Mouse (Mus musculus): ENCODE data around the gene D430041D05Rik.

D430041D05Rik gene

GRCm38 (mm10) chr2:104407913-104408312 is 2.9 kb downstream of the D430041D05Rik start:
- no peak for DNase-seq

DNA sequence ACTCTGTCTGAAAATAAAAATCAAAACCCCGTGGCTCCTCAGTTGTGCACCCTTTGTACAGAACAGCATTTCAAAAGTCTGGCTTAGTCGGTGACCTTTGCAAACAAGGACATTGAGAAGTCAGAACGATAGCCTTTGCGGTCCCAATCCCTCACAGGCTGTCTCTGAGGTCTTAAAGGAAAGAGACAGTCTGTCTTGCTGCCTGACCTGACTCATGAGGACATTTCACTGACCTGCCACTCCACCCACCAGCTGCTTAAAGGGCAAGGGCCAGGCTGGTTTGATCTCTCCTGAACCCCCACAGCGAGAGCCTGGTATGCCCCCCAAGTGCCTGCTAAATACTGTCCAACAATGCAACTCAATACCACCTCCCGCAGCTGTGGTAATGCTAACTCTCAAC is 6.8 kb downstream of the D430041D05Rik start:
- no peak for DNase-seq

DNA sequence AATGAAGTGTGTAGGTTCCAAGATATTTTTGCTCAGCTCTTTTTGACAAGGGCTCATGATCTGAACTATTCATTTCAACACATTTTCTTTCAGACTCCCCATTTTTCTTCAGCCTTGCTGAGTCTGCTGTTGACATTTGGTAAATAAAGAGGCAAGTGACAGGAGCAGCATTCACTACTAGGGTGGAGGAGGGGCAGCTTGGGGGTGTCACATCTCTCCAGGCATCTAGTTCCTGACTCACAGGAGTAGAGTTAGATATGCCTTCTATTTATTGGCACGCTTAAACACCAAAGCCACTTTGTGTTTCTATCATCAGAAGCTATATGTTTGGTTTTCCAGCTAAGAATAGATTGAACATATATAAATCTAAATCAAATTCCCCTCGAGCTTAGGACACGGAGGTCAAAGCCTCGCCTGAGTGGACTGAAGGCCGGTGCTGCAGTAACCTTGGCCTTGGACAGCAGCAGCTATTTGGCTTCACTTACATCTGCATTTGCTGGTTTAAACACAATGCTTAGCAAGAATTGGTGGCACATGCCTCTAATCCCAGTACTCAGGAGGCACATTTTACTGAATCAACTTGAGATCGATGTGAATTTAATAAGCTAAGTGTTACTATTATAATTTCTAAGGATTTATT is 12.0 kb downstream of the D430041D05Rik start:
- no peak for DNase-seq

DNA sequence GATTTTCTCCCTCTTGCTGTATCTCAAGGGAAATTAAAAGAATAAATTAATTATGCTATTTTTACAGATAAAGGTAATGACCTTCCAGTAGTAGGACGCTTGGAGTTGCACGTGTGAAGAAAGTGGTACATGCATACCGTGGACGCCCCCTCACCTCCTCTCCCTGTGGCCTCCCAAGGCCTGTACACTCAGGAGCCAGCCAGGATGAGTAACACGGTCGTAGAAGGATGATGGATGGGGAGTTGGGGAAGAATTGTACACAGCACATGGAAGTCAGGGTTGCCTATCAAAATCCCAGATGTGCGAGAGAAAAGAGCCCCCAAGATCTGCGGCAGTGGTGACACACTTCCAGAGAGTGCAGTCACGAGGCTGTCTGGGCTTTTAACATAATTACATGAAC is 14.9 kb downstream of the D430041D05Rik start:
- DNase-seq = no peak

GRCm38 (mm10) chr2:104394769-104395168 is 16.0 kb downstream of the D430041D05Rik start:
- no peak for DNase-seq

- no peak for DNase-seq
Observed at GRCm38 (mm10) chr2:104392700-104393312, 18.0 kb downstream of the D430041D05Rik start.

GRCm38 (mm10) chr2:104389231-104389630 is 21.6 kb downstream of the D430041D05Rik start:
- peak; percentile 62 for DNase-seq

DNA sequence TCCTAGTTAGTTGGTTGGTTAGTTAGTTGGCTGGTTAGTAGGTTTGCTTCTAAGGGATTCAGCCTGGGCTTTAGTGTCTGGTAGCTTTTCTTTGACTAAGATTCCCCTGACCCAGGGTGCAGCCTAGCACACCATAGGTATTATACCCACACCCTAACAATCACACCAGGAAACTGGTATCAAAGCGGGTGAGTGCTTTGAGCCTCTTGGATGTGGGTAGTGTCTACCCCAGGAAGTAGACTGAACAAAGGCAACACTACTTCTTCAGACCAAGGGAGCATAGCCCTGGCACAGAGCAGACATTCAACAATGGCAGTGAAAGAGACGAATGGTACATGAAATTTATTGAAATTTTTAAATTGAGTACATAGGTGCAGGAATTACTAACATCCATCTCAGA is 24.9 kb downstream of the D430041D05Rik start:
- no peak for DNase-seq

- no peak for DNase-seq
Observed at GRCm38 (mm10) chr2:104383589-104383988, 27.2 kb downstream of the D430041D05Rik start.

GRCm38 (mm10) chr2:104382813-104383212 is 28.0 kb downstream of the D430041D05Rik start:
- no peak for DNase-seq

GRCm38 (mm10) chr2:104379304-104379703 is 31.5 kb downstream of the D430041D05Rik start:
- DNase-seq = peak; percentile 58

GRCm38 (mm10) chr2:104378791-104379190 is 32.0 kb downstream of the D430041D05Rik start:
- DNase-seq = peak; percentile 31

GRCm38 (mm10) chr2:104377990-104378389 is 32.8 kb downstream of the D430041D05Rik start:
- no peak for DNase-seq

DNA sequence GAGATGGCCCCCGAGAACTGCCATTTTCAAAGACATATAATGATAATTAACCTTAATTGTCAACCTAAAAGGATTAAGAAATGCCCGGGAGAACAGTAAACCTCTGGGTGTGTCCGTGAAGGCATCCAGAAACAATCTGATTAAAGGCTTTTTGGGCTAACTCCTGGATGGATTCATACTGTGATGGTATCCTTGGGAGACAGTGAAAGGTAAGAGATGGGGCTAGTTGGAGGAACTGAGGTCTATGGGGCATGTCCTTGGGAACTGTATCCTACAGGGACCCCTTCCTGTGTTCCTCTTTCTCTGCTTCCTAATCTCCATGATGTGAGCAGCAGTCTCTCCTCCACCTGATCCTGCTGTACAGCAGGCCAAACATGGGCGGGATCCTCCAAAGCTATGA is 38.7 kb downstream of the D430041D05Rik start:
- no peak for DNase-seq

GRCm38 (mm10) chr2:104371606-104372130 is 39.1 kb downstream of the D430041D05Rik start:
- no peak for DNase-seq

- DNase-seq = peak; percentile 82
Observed at GRCm38 (mm10) chr2:104367836-104368298, 42.9 kb downstream of the D430041D05Rik start.

GRCm38 (mm10) chr2:104367291-104367690 is 43.5 kb downstream of the D430041D05Rik start:
- DNase-seq = peak; percentile 31

GRCm38 (mm10) chr2:104359305-104359704 is 51.5 kb downstream of the D430041D05Rik start:
- no peak for DNase-seq

- DNase-seq = no peak
Observed at GRCm38 (mm10) chr2:104358881-104359280, 51.9 kb downstream of the D430041D05Rik start.

GRCm38 (mm10) chr2:104356531-104356930 is 54.3 kb downstream of the D430041D05Rik start:
- DNase-seq = no peak

DNA sequence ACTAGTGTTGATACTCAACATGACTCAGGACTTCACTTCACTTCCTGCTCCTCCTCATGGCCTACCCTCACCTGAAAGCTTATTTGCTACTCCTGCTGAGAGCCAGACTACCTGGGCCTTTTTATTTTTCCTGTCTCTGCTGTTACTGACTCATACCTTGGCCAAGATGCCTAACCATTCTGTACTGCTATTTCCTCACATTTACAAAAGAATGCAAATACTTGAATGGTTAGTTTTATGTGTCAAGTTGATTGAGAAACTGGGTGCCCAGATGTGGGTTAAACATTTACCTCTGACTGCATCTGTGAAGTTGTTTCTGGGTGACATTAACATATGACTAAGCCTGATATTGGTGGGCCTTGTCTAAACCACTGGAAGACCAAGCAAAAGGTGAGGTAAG is 56.7 kb downstream of the D430041D05Rik start:
- DNase-seq = no peak

- no peak for DNase-seq
Observed at GRCm38 (mm10) chr2:104352204-104352493, 58.7 kb downstream of the D430041D05Rik start.

GRCm38 (mm10) chr2:104351415-104352203 is 59.2 kb downstream of the D430041D05Rik start:
- DNase-seq = no peak

DNA sequence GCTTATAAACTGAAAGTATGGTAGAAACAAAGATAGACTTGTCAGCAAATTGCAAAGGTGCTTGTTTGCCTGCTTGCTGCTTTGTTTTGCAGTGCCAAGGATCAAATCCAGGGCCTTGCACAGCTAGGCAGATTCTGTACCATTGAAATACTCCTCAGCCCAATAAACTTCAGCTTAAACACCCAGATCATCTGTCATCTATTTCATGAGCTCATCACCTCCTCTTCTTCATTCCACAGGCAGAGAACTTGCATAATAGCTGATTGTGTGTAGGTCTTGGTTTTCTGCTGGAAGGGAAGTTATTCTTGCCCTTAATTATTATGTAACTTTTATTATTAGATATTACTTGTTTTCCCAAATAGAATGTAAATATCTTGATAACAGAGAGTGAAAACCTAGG is 73.2 kb downstream of the D430041D05Rik start:
- DNase-seq = no peak
